In genomic region chr8:75509299-75509698, GRCm38 (mm10) we compare ENCODE assay signal across 26 mouse cellular contexts.
"Had no signal": no experiment of that assay in that cellular context is flagged by ENCODE, and none has a peak within 500 bp of the region (broad histone marks: within the 10 kb centered on the region; RNA-seq: fewer than 3 reads in every experiment).

No protein-coding gene starts in this region.

- H3K4me3 ChIP-seq: heart, adult 2 months; heart, embryonic 13.5 days; heart, embryonic 15.5 days; hindbrain, embryonic 13.5 days; hindbrain, embryonic 15.5 days; kidney, embryonic 15.5 days; limb, embryonic 13.5 days; limb, embryonic 15.5 days; liver, embryonic 12.5 days had no signal

- H3K9me3 ChIP-seq: heart, embryonic 13.5 days; heart, embryonic 15.5 days; hindbrain, embryonic 13.5 days; hindbrain, embryonic 15.5 days; kidney, embryonic 15.5 days; limb, embryonic 13.5 days; limb, embryonic 15.5 days; liver, embryonic 12.5 days had no signal

- H3K27ac ChIP-seq: heart, adult 2 months; heart, embryonic 13.5 days; heart, embryonic 15.5 days; hindbrain, embryonic 13.5 days; hindbrain, embryonic 15.5 days; hindbrain, postnatal 0 days; kidney, embryonic 15.5 days; kidney, postnatal 0 days; limb, embryonic 13.5 days; limb, embryonic 15.5 days; liver, embryonic 12.5 days had no signal

- DNase-seq: gastrocnemius, postnatal 14 days; gastrocnemius, postnatal 36 days; heart, adult 11 months; heart, adult 2 months; heart, postnatal 14 days; heart, postnatal 36 days; kidney, adult 11 months; kidney, adult 2 months; kidney, adult 9 months; kidney, postnatal 14 days; kidney, postnatal 36 days; layer of hippocampus, adult 9-11 months; layer of hippocampus, postnatal 36 days; left cerebral cortex, postnatal 4 days had no signal

- H3K9ac ChIP-seq: heart, embryonic 13.5 days; heart, embryonic 15.5 days; hindbrain, embryonic 13.5 days; hindbrain, embryonic 15.5 days; kidney, embryonic 15.5 days; limb, embryonic 13.5 days; limb, embryonic 15.5 days; liver, embryonic 12.5 days had no signal

- H3K4me1 ChIP-seq: heart, embryonic 13.5 days; heart, embryonic 15.5 days; hindbrain, embryonic 13.5 days; hindbrain, embryonic 15.5 days; kidney, embryonic 15.5 days; limb, embryonic 13.5 days; limb, embryonic 15.5 days; liver, embryonic 12.5 days had no signal

- H3K4me2 ChIP-seq: heart, embryonic 11.5 days; heart, embryonic 13.5 days; heart, embryonic 15.5 days; hindbrain, embryonic 13.5 days; hindbrain, embryonic 15.5 days; kidney, embryonic 15.5 days; limb, embryonic 13.5 days; limb, embryonic 15.5 days; liver, embryonic 12.5 days had no signal

- H3K27me3 ChIP-seq: heart, embryonic 13.5 days; heart, embryonic 15.5 days; hindbrain, embryonic 13.5 days; hindbrain, embryonic 15.5 days; kidney, embryonic 15.5 days; limb, embryonic 13.5 days; limb, embryonic 15.5 days; liver, embryonic 12.5 days had no signal

- ATAC-seq: hindbrain, postnatal 0 days; intestine, embryonic 16.5 days; liver, embryonic 12.5 days had no signal

- H3K36me3 ChIP-seq: heart, embryonic 13.5 days; heart, embryonic 15.5 days; hindbrain, embryonic 13.5 days; hindbrain, embryonic 15.5 days; kidney, embryonic 15.5 days; limb, embryonic 13.5 days; limb, embryonic 15.5 days; liver, embryonic 12.5 days had no signal
